Comparison of ENCODE assay signal across 13 mouse cellular contexts in genomic region chr6:34637588-34638438, GRCm38 (mm10). TPM values are rescaled to one million over a fixed set of nuclear protein-coding genes. Genes with fewer than 3 reads are reported as not detected.
DNase-seq lines count a peak whose midpoint lies in the region; ATAC-seq and TF ChIP-seq lines count a peak whose summit lies in the region.
"Had no signal": no experiment of that assay in that cellular context is flagged by ENCODE, and none has a peak within 500 bp of the region (broad histone marks: within the 10 kb centered on the region; RNA-seq: fewer than 3 reads in every experiment).

No protein-coding gene starts in this region.

- H3K4me2 ChIP-seq in heart, embryonic 13.5 days = no peak overlapping the region
- H3K4me2 ChIP-seq in limb, embryonic 12.5 days = no peak overlapping the region
- H3K4me2 ChIP-seq in heart, postnatal 0 days (ENCODE audit: low read depth, low read length) = no peak overlapping the region

- ATAC-seq in heart, embryonic 13.5 days (ENCODE audit: extremely low read depth, insufficient number of reproducible peaks, low FRiP score, low TSS enrichment) = no peak
- ATAC-seq in limb, embryonic 12.5 days (ENCODE audit: insufficient number of reproducible peaks, insufficient read depth, low FRiP score, low TSS enrichment, low read depth) = no peak
- no peak for ATAC-seq in heart, postnatal 0 days (ENCODE audit: insufficient read depth, low read depth)
- ATAC-seq: forebrain, postnatal 0 days; inflammation-experienced regulatory T-cells, adult 6 months had no signal

- no peak for TF ChIP-seq EP300 in heart, postnatal 0 days (IDR thresholded peaks at IDR 0.05; ENCODE audit: low read depth)

- no peaks in the 10 kb centered on the region for H3K9me3 ChIP-seq in heart, embryonic 13.5 days
- no peaks in the 10 kb centered on the region for H3K9me3 ChIP-seq in limb, embryonic 12.5 days
- no peaks in the 10 kb centered on the region for H3K9me3 ChIP-seq in limb, embryonic 10.5 days (replicated peaks)
- no peaks in the 10 kb centered on the region for H3K9me3 ChIP-seq in heart, postnatal 0 days (replicated peaks; ENCODE audit: control insufficient read depth, low read length)
- H3K9me3 ChIP-seq: megakaryocyte, embryonic 14.5 days had no signal

- no peaks in the 10 kb centered on the region for H3K27me3 ChIP-seq in heart, embryonic 13.5 days (replicated peaks)
- H3K27me3 ChIP-seq in limb, embryonic 12.5 days = no peaks in the 10 kb centered on the region
- no peaks in the 10 kb centered on the region for H3K27me3 ChIP-seq in limb, embryonic 10.5 days (ENCODE audit: low read depth, poor library complexity, severe bottlenecking)
- no peaks in the 10 kb centered on the region for H3K27me3 ChIP-seq in heart, postnatal 0 days (ENCODE audit: control insufficient read depth, insufficient read depth, low read length)

- H3K4me1 ChIP-seq in heart, embryonic 13.5 days = peaks cover 80% of the 10 kb centered on the region
- peaks cover 33% of the 10 kb centered on the region for H3K4me1 ChIP-seq in limb, embryonic 12.5 days (replicated peaks)
- peaks cover 49% of the 10 kb centered on the region for H3K4me1 ChIP-seq in limb, embryonic 10.5 days
- peaks cover 36% of the 10 kb centered on the region for H3K4me1 ChIP-seq in heart, postnatal 0 days (ENCODE audit: control insufficient read depth, insufficient read depth)

- DNase-seq in heart, postnatal 4 days = no peak
- DNase-seq in limb, embryonic 10.5 days (ENCODE audit: low spot score) = no peak
- DNase-seq in embryo, embryonic 10.5 days (ENCODE audit: low spot score) = peak; percentile 48
- DNase-seq in heart, postnatal 0 days (ENCODE audit: low spot score) = no peak
- no peak for DNase-seq in layer of hippocampus, adult 11-12 months (ENCODE audit: low spot score)
- DNase-seq in ovary, postnatal 10 days (ENCODE audit: low spot score) = no peak
- DNase-seq: forebrain, postnatal 0 days had no signal

- no peak for TF ChIP-seq CTCF in heart, postnatal 0 days (IDR thresholded peaks at IDR 0.05; ENCODE audit: low read depth)

- peak overlapping the region; percentile 64 for H3K27ac ChIP-seq in heart, embryonic 13.5 days (replicated peaks)
- 0 out of 2 replicates have a peak overlapping the region, but pooled peaks have one; percentile 13 for H3K27ac ChIP-seq in limb, embryonic 12.5 days
- H3K27ac ChIP-seq in limb, embryonic 10.5 days = no peak overlapping the region
- peak overlapping the region; percentile 26 for H3K27ac ChIP-seq in heart, postnatal 0 days (ENCODE audit: low read depth)
- H3K27ac ChIP-seq: liver, embryonic 14.5 days had no signal

- peaks cover 11% of the 10 kb centered on the region for H3K36me3 ChIP-seq in heart, embryonic 13.5 days
- no peaks in the 10 kb centered on the region for H3K36me3 ChIP-seq in limb, embryonic 12.5 days
- no peaks in the 10 kb centered on the region for H3K36me3 ChIP-seq in limb, embryonic 10.5 days
- no peaks in the 10 kb centered on the region for H3K36me3 ChIP-seq in heart, postnatal 0 days (replicated peaks; ENCODE audit: control insufficient read depth, insufficient read depth, low read length)

- 37% methylated on average over 10 of the region's 10 CpGs for WGBS in heart, embryonic 13.5 days
- 55% methylated on average over 10 of the region's 10 CpGs for WGBS in limb, embryonic 12.5 days
- 64% methylated on average over 10 of the region's 10 CpGs for WGBS in limb, embryonic 10.5 days
- 40% methylated on average over 10 of the region's 10 CpGs for WGBS in heart, postnatal 0 days

- H3K9ac ChIP-seq in heart, embryonic 13.5 days = no peak overlapping the region
- H3K9ac ChIP-seq in limb, embryonic 12.5 days (replicated peaks) = no peak overlapping the region
- H3K9ac ChIP-seq in heart, postnatal 0 days (replicated peaks; ENCODE audit: low read depth, low read length) = no peak overlapping the region
- H3K9ac ChIP-seq: forebrain, postnatal 0 days; liver, embryonic 14.5 days had no signal

- H3K4me3 ChIP-seq in heart, embryonic 13.5 days = no peak overlapping the region
- H3K4me3 ChIP-seq in limb, embryonic 12.5 days (replicated peaks) = no peak overlapping the region
- H3K4me3 ChIP-seq in limb, embryonic 10.5 days = no peak overlapping the region
- no peak overlapping the region for H3K4me3 ChIP-seq in heart, postnatal 0 days (ENCODE audit: low read depth, low read length)
- H3K4me3 ChIP-seq: megakaryocyte, embryonic 14.5 days had no signal

RNA-seq across cellular contexts. Expression of gene Cald1, which starts 39.5 kb away (rescaled TPM):
- polyA plus RNA-seq in heart, embryonic 13.5 days (2015; fragmentation: Nextera tagmentation; extraction: Ambion mirVana) = 165 and 173 TPM in 2 replicates
- 100 to 1,000 TPM; 118 to 131 TPM for total RNA-seq in heart, postnatal 4 days (2021)
- 213 and 222 TPM in 2 replicates for polyA plus RNA-seq in limb, embryonic 12.5 days (2016; fragmentation: Nextera tagmentation; extraction: Ambion mirVana)
- polyA plus RNA-seq in limb, embryonic 10.5 days (2016; fragmentation: Nextera tagmentation; extraction: Ambion mirVana) = 89.4 and 131 TPM in 2 replicates
- total RNA-seq in heart, postnatal 0 days (2014; rRNA removed; ENCODE audit: low replicate concordance) = 29.2 and 56.6 TPM in 2 replicates
- polyA plus RNA-seq in heart, postnatal 0 days (2015; fragmentation: Nextera tagmentation; extraction: Ambion mirVana) = 105 and 106 TPM in 2 replicates
- total RNA-seq: common myeloid progenitor, adult 5-6 weeks had no signal
